Mouse (Mus musculus) layer of hippocampus, adult 6 months (tissue): Measurements from ENCODE around the gene Wnt6. TPM values are rescaled to one million over a fixed set of nuclear protein-coding genes. Genes with fewer than 3 reads are reported as not detected.

Source experiments
- long read RNA-seq, 2 experiments: library from polyadenylated mRNA; unstranded; transcript quantifications; one replicate each; pipeline ENCODE4 v2.0.0; 2019 to 2020
- polyA plus RNA-seq: library from polyadenylated mRNA; unstranded; fragments of <200 nt; fragmentation: Nextera tagmentation; gene quantifications from 2 replicates; pipeline ENCODE4 v1.2.3, GENCODE M21; 2021

Gene Wnt6
- 0.54 TPM in 1 of 2 replicates, not detected in the other for polyA plus RNA-seq
- long read RNA-seq, experiment 1, partial matches to known transcripts, result 0 of 4 reads
- long read RNA-seq, experiment 1, other reads (novel, unspliced or antisense), result 1 of 4 reads
- long read RNA-seq, experiment 2, partial matches to known transcripts, result 0 of 2 reads
- long read RNA-seq, experiment 2, other reads (novel, unspliced or antisense), result 0 of 2 reads

GRCm38 (mm10) chr1:74771845-74771930 is at the start of gene Wnt6:
Gene Wnt6 (plus strand): TSS chr1:74771892.

GRCm38 (mm10) chr1:74748643-74749271 is 22.9 kb upstream of the Wnt6 start, which contains the start of gene Prkag3:
Gene Prkag3 (minus strand): TSS chr1:74749221.

GRCm38 (mm10) chr1:74791249-74791648 is 19.6 kb downstream of the Wnt6 start, which contains the start of gene Wnt10a:
Gene Wnt10a (plus strand): TSS chr1:74791516.

Other genes starting within 250 kb of the Wnt6 start
- 19.1 and 19.4 TPM in 2 replicates for gene Plcd4, start 229.0 kb upstream of the Wnt6 start, polyA plus RNA-seq
- gene Usp37, start 227.6 kb upstream of the Wnt6 start, polyA plus RNA-seq, result 12.2 and 20.4 TPM in 2 replicates
- gene Zfp142, start 183.6 kb upstream of the Wnt6 start, polyA plus RNA-seq, result 8.6 and 9.7 TPM in 2 replicates
- 21.9 and 22.1 TPM in 2 replicates for gene Bcs1l, start 183.6 kb upstream of the Wnt6 start, polyA plus RNA-seq
- 17.9 and 19.7 TPM in 2 replicates for gene Rnf25, start 170.5 kb upstream of the Wnt6 start, polyA plus RNA-seq
- gene Stk36, start 170.4 kb upstream of the Wnt6 start, polyA plus RNA-seq, result 0.70 and 0.83 TPM in 2 replicates
- gene Ttll4, start 110.1 kb upstream of the Wnt6 start, polyA plus RNA-seq, result 2.1 and 2.3 TPM in 2 replicates
- gene Cyp27a1, start 58.3 kb upstream of the Wnt6 start, polyA plus RNA-seq, result 3.0 and 3.5 TPM in 2 replicates
- gene Prkag3, start 22.7 kb upstream of the Wnt6 start, polyA plus RNA-seq, result not detected in 2 replicates
- 4.4 and 6.7 TPM in 2 replicates for gene Wnt10a, start 19.6 kb downstream of the Wnt6 start, polyA plus RNA-seq
- gene Cdk5r2, start 83.0 kb downstream of the Wnt6 start, polyA plus RNA-seq, result 6.0 and 7.0 TPM in 2 replicates
- 0.16 TPM in 1 of 2 replicates, not detected in the other for gene Fev, start 113.5 kb downstream of the Wnt6 start, polyA plus RNA-seq
- gene Cryba2, start 121.3 kb downstream of the Wnt6 start, polyA plus RNA-seq, result 0.35 and 0.65 TPM in 2 replicates
- 0.83 and 1.5 TPM in 2 replicates for gene Cfap65, start 163.7 kb downstream of the Wnt6 start, polyA plus RNA-seq
- gene Ihh, start 179.8 kb downstream of the Wnt6 start, polyA plus RNA-seq, result 0.14 TPM in 1 of 2 replicates, not detected in the other